Mouse (Mus musculus): ENCODE results near the gene Nit1. TPM values are rescaled to one million over a fixed set of nuclear protein-coding genes. Genes with fewer than 3 reads are reported as not detected.
"Not testable (repeated sequence)": the region's sequence is repeated elsewhere in the genome, so short reads cannot be mapped to it uniquely, and the experiment has no call there.

Gene Nit1
- total RNA-seq, 2 experiments from 2014 or later = 26.0 to 28.9 TPM

GRCm38 (mm10) chr1:171355812-171356340 lies 10.4 kb upstream of the Nit1 start:
- DNase-seq (ENCODE audit: low spot score) = no peak

- peak; percentile 57 for DNase-seq (ENCODE audit: low spot score)
Observed at GRCm38 (mm10) chr1:171349210-171349609, 3.8 kb upstream of the Nit1 start.

GRCm38 (mm10) chr1:171348665-171349064 lies 3.2 kb upstream of the Nit1 start:
- no peak for DNase-seq (ENCODE audit: low spot score)

GRCm38 (mm10) chr1:171346095-171346450 lies 627 bp upstream of the Nit1 start:
- no peak for DNase-seq (ENCODE audit: low spot score)

DNA sequence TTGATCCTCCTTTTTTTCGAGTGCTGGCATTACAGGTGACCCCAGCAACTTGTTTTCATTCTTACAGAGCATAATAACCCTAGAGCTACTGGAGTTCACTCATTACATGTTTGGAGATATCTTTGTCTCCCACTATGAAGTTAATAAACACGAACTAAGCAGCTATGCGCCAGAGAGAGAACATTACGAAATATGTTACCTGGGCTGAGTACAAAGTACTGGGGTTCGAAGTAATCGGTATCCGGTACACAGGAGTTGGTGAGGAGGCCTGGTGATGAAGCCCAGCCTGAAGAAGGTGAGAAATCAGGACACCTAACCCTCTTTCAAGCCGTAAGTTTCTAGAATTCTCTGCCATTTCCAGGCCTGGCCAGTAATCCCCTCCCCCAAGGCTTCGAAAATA lies 731 bp downstream of the Nit1 start:
- DNase-seq (ENCODE audit: low spot score) = no peak

DNA sequence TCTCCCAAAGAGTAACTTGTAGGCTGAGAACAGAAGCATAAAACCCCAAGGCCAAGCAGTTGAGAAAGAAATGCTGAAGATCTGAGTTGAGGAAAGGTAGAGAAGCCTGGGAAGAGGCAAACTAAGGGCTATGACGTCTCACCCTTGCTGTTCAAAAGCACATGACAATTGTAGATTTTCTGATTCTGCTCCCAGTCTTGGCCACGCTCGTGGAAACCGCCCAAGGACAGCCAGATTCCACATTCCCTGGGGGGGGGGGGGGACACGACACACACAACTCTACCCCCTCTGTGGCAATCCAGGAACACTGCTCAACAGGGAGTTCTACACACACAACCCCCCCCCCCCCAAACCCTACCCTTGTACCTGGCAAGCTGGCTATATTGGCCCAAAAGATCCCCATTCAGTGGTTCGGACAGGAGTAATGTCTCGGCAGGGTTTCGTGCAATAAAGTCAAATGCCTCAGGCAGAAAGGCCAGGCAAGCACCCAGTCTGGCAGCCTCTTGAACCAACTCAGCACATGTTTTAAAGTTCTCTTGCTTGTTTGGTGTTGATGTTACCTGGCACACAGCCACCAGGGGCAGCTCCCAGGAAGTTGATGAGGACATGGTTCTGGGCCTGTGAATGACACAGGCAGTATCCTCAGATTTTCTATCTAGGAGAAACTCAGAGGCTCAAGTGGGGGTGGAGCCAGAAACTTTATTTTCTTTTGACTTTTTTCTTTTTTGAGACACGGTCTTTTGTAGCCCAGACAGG lies 1.3 kb downstream of the Nit1 start:
- peak; percentile 29 for DNase-seq (ENCODE audit: low spot score)

DNA sequence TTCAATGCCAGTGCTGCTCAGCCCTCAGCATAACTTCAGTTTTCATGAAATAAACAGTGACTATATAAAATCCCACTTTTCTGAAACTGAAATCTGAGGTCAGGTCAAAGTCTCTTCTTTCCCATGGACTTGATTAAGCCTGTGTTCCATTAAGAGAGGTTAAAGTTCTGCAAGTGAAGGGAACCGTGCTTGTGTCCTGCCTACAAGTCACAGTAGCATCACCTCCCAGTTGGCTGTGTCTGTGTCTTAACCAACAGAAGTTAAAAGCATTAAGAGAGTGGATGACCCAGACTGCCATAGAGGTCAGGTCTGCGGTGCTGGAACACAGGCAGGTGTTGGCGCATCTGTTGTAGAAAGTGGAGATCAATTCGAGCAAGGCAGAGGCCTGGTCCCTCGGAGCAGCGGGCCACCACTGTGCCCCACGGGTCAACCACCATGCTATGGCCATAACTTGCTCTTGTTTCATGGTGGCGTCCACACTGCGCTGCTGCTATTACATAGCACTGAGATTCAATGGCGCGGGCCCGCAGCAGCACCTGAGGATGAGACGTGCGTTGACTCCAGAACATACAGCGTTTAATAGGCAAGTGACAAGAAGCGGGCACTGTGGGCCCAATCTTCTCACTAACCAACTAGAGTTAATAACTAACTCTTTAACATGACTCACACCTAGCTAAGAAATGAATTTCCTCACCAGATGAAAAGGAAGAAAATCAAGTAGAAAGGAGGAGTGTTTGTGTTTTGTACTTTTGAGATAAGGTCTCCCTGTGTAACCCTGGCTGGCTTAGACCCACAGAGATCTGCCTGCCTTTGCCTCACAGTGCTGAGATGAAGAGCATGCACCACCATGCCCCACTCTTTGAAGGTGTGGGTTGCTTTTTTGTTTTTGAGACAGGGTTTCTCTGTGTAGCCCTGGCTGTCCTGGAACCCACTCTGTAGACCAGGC lies 2.9 kb downstream of the Nit1 start:
- no peak for DNase-seq (ENCODE audit: low spot score)

- DNase-seq (ENCODE audit: low spot score) = peak; percentile 28
Observed at GRCm38 (mm10) chr1:171330216-171330560, 15.3 kb downstream of the Nit1 start.

DNA sequence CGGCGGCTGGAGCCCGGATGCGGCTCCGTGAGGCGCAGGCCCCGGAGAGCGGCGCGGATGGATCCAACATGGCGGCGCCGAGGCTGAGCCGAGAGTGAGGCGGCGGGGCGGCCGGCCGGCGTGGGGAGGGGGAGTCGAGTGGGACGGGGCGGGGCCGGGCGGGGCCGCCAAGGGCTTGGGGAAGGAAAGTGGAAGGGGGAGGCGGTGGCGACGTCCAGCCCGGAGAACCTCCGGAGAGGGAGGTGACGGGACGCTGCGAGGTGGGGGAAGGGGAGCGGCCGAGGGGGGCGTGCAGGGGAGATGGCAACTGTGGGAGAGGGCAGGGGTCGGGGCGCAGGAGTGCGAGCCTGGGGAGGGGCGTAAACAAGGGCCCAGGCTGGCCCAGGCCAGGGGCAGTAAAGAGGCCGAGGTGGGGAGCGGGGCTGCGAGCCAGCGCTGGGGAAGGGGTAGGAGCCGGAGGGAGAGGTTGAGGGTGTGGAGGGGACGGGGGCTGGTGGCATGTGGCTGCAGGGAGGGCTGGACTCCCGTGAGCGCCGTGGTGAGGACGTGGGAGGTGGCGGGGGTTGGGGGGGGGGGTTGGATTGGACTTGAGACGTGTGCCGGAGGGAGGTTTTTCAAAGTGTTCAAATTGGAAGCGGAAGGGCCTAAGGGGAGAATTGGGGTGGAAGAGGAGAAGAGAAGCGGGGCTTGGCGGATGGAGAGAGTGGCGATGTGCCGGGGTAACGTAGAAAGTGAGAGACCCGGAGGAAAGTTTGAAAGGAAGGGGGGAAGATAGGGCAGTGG lies 15.8 kb downstream of the Nit1 start:
- DNase-seq (ENCODE audit: low spot score) = peak; percentile 11

DNA sequence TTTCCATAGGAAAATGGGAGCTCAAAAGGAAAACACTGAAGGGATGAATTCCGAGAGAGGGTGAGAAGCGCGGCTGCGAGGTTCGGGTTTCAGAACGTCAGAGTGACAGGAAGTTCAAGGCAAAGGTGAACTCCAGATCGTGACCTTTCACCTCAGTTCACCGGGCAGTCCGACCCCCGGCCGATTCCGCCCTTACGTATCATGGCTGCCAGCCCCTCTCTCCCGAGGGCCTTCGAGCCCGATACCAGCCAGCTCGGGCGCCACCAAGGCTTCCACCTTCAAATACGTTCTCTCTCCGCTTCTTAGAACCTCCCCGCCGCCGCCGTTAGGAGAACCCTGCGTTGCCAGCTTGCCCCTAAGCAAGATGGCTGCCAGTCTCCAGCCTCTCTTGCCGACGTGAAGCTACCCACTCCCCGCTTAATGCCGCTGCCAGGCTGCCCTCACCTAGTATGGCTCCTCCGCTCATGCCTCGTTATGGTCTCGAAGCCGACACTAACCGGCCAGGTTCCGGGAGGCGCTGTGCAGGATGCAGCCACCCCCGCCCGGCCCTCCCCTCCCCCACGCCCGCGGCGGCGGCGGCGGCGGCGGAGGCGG lies 16.5 kb downstream of the Nit1 start, which contains the start of gene Dedd:
TSS of gene Dedd (plus strand) at position 307 of the 594 bp plus-strand sequence.
- peak; percentile 92 for DNase-seq (ENCODE audit: low spot score)

DNA sequence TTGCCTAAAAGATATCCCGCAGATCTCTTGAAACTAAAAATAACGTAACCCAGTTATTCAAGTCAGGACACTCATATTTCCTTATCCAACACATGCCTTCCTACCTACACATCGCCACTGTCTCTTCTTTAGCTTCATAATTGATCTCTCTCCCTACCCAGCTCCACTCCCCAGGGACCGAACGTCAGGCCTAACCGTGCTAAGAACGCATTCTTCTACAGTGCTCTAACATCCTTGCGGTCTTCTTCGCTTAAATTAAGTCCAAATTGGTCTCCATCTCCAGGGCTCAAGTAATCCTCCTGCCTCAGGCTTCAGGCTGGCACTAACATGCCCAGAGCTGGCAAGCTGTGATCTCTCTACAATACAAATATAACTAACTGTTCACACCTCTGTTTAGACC lies 17.2 kb downstream of the Nit1 start:
- no peak for DNase-seq (ENCODE audit: low spot score)

GRCm38 (mm10) chr1:171326588-171326987 lies 18.9 kb downstream of the Nit1 start:
- DNase-seq (ENCODE audit: low spot score) = not testable (repeated sequence)

DNA sequence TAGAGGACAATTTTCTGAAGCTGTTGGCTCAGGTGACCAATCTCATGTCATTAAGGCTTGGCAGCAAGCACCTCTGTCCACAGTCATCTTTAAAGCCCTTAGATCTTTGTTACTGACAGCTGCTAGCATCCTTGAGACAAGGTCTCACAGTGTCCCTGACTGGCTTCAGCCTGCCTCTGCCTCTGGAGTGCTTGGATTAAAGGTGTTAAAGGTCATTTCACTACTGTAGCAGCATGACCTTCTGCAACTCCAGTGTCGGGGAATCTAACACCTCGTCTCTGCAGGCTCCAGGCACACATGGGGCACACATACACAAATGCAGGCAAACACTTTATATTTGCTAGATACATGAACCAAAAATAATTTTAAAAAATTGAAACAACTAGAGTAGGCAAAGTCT lies 19.9 kb downstream of the Nit1 start:
- DNase-seq (ENCODE audit: low spot score) = no peak

DNA sequence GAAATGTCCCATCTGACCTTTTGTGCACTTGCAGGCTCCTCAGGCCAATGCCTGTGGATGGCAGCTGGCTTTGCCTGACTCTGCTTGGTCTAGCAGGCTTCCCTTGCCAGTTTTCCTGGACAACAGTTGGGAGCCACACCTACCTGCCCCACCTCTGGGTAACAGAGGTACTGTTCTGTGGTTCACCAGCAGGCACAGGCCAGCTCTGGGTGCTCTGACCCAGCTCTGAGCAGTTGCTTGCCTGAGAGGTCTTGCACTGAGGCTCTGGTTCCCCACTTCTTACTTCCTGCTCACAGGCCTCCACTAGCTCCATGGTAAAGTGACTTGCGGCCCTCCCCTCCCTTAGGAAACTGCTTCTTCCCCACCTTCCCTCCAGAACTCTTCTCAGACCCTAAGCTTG lies 23.4 kb downstream of the Nit1 start:
- no peak for DNase-seq (ENCODE audit: low spot score)

DNA sequence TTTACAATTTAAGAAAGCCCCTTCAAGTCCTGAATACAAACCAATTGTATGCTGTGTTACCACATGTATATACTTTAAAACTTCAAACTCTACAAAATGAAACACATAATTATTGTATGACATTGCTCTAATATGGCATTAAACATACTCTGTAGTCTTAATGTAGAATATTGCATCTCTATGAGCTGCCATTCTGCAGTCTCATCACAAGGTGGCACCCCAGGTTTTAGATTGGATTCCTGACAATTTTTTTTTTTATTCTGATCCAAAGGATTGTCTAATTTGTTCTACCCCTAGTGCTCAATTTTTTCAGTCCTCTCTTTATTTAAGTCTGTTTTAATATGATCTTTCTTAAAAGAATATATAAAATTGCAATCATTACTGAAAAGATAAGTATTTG lies 24.0 kb downstream of the Nit1 start:
- DNase-seq (ENCODE audit: low spot score) = peak; percentile 29

- DNase-seq (ENCODE audit: low spot score) = peak; percentile 17
Observed at GRCm38 (mm10) chr1:171320151-171320550, 25.3 kb downstream of the Nit1 start.

GRCm38 (mm10) chr1:171319748-171320147 lies 25.7 kb downstream of the Nit1 start:
- DNase-seq (ENCODE audit: low spot score) = no peak

DNA sequence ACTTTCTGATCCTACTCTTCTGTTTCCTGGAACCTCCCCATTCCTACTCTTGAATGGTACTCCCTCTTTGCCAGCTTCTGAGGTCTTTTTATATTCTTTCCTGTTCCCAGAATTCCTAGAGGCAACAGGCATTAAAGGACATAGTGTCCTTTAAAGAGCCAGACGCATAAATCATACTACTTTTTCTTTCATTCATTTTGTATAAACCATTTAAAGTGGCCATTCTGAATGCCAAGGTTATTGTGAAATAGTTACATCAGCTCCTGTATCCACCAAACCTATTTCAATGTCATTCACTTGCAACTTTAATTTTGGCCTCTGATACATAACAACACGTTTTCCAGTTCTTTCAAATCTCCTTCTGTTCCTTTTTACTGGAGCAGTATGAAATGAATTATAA lies 36.1 kb downstream of the Nit1 start:
- no peak for DNase-seq (ENCODE audit: low spot score)

DNA sequence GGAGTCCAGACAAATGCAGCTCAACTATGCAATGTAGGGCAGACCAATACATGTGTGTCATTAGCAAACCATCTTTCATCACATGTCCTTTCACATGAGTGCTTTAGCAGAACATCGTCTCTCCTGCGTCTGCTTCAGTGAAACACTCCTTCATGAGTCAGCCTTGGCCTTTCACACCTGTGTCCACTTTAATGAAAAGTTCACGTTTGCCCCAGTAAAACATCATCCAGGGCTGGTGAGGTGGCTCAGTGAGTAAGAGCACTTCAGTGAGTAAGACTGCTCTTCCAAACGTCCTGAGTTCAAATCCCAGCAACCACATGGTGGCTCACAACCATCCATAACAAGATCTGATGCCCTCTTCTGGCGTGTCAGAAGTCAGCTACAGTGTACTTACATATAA lies 39.3 kb downstream of the Nit1 start:
- DNase-seq (ENCODE audit: low spot score) = not testable (repeated sequence)

- DNase-seq (ENCODE audit: low spot score) = no peak
Observed at GRCm38 (mm10) chr1:171298226-171298625, 47.2 kb downstream of the Nit1 start.

GRCm38 (mm10) chr1:171295063-171295402 lies 50.4 kb downstream of the Nit1 start:
- DNase-seq (ENCODE audit: low spot score) = no peak
